In genomic region chr17:85037855-85038254, GRCm38 (mm10) we compare ENCODE assay signal across 22 mouse cellular contexts. TPM values are rescaled to one million over a fixed set of nuclear protein-coding genes. Genes with fewer than 3 reads are reported as not detected.
DNase-seq lines count a peak whose midpoint lies in the region; ATAC-seq and TF ChIP-seq lines count a peak whose summit lies in the region.
"Had no signal": no experiment of that assay in that cellular context is flagged by ENCODE, and none has a peak within 500 bp of the region (broad histone marks: within the 10 kb centered on the region; RNA-seq: fewer than 3 reads in every experiment).

No protein-coding gene starts in this region.

- no peaks in the 10 kb centered on the region for H3K9me3 ChIP-seq in midbrain, embryonic 11.5 days (ENCODE audit: control insufficient read depth, low read length)
- H3K9me3 ChIP-seq in midbrain, embryonic 16.5 days (replicated peaks; ENCODE audit: control insufficient read depth, low read length, poor library complexity, severe bottlenecking) = no peaks in the 10 kb centered on the region
- no peaks in the 10 kb centered on the region for H3K9me3 ChIP-seq in liver, postnatal 0 days (ENCODE audit: low read length)
- H3K9me3 ChIP-seq: embryonic facial prominence, embryonic 13.5 days; forebrain, embryonic 12.5 days; G1E; heart, embryonic 13.5 days had no signal

- no peak for TF ChIP-seq CTCF in heart, adult 2 months (IDR thresholded peaks at IDR 0.05)
- no peak for TF ChIP-seq CTCF in liver, postnatal 0 days (IDR thresholded peaks at IDR 0.05; ENCODE audit: low read depth)

- no peak overlapping the region for H3K27ac ChIP-seq in heart, adult 2 months
- H3K27ac ChIP-seq in midbrain, embryonic 11.5 days (ENCODE audit: low read depth, low read length) = no peak overlapping the region
- H3K27ac ChIP-seq in midbrain, embryonic 16.5 days (ENCODE audit: low read length) = no peak overlapping the region
- H3K27ac ChIP-seq in liver, postnatal 0 days (ENCODE audit: low read depth) = peak overlapping the region; percentile 40; the same call in 1 of the 2 replicates
- H3K27ac ChIP-seq: embryonic facial prominence, embryonic 13.5 days; forebrain, embryonic 12.5 days; heart, embryonic 13.5 days had no signal

- H3K36me3 ChIP-seq in heart, adult 2 months (ENCODE audit: control insufficient read depth, insufficient read depth, low read length) = no peaks in the 10 kb centered on the region
- H3K36me3 ChIP-seq in midbrain, embryonic 11.5 days (ENCODE audit: control insufficient read depth, insufficient read depth, low read length) = no peaks in the 10 kb centered on the region
- H3K36me3 ChIP-seq in midbrain, embryonic 16.5 days (ENCODE audit: control insufficient read depth, insufficient read depth, low read length) = no peaks in the 10 kb centered on the region
- no peaks in the 10 kb centered on the region for H3K36me3 ChIP-seq in liver, postnatal 0 days (replicated peaks; ENCODE audit: insufficient read depth, low read length)
- H3K36me3 ChIP-seq: embryonic facial prominence, embryonic 13.5 days; forebrain, embryonic 12.5 days; G1E; heart, embryonic 13.5 days had no signal

- ATAC-seq in midbrain, embryonic 11.5 days (ENCODE audit: low FRiP score) = no peak; the same call in 1 of the 2 replicates
- no peak for ATAC-seq in midbrain, embryonic 16.5 days
- ATAC-seq in liver, postnatal 0 days = peak; percentile 86
- ATAC-seq: CD4-positive, CD25-positive, alpha-beta regulatory T cell, adult 4 months; forebrain, postnatal 0 days had no signal

- no peak overlapping the region for H3K9ac ChIP-seq in heart, adult 2 months (ENCODE audit: low read depth, low read length)
- H3K9ac ChIP-seq in midbrain, embryonic 11.5 days (ENCODE audit: low read length) = no peak overlapping the region
- H3K9ac ChIP-seq in midbrain, embryonic 16.5 days (ENCODE audit: low read depth, low read length) = no peak overlapping the region
- no peak overlapping the region; the same call in 1 of the 2 replicates for H3K9ac ChIP-seq in liver, postnatal 0 days (replicated peaks)
- H3K9ac ChIP-seq: embryonic facial prominence, embryonic 13.5 days; forebrain, embryonic 12.5 days; forebrain, postnatal 0 days; heart, embryonic 13.5 days had no signal

- intact Hi-C loops in heart, adult 2 months (cut with DNase I) = no loop called here

- no peak for TF ChIP-seq POLR2A in heart, adult 2 months (IDR thresholded peaks at IDR 0.05; ENCODE audit: insufficient read depth, low read depth, low read length)

- DNase-seq in heart, adult 11 months = peak; percentile 70
- DNase-seq in heart, adult 2 months = no peak
- DNase-seq in midbrain, embryonic 11.5 days (ENCODE audit: low spot score, missing footprints) = peak; percentile 79
- no peak for DNase-seq in liver, postnatal 0 days
- peak; percentile 33 for DNase-seq in yolk sac, embryonic 10.5 days (ENCODE audit: low spot score)
- DNase-seq in right cerebral cortex, postnatal 4 days = no peak
- DNase-seq in thymus, postnatal 25 days = no peak
- DNase-seq: adrenal gland, postnatal 25 days; B cell, adult 2 months; cerebellum, adult 18-20 months; cerebellum, adult 9-11 months; cerebellum, postnatal 36 days; forebrain, postnatal 0 days; gastrocnemius, postnatal 14 days; heart, postnatal 36 days had no signal

- 71% methylated on average over 5 of the region's 5 CpGs for WGBS in heart, adult 2 months
- WGBS in midbrain, embryonic 11.5 days = 87% methylated on average over 5 of the region's 5 CpGs
- 86% methylated on average over 5 of the region's 5 CpGs for WGBS in midbrain, embryonic 16.5 days
- WGBS in liver, postnatal 0 days (ENCODE audit: insufficient replicate concordance) = 55% methylated on average over 5 of the region's 5 CpGs

- TF ChIP-seq EP300 in heart, adult 2 months (IDR thresholded peaks at IDR 0.05; ENCODE audit: insufficient read depth, low read depth, low read length) = no peak
- no peak for TF ChIP-seq EP300 in liver, postnatal 0 days (IDR thresholded peaks at IDR 0.05; ENCODE audit: low read depth)

- no peaks in the 10 kb centered on the region for H3K79me2 ChIP-seq in heart, adult 2 months (replicated peaks; ENCODE audit: control insufficient read depth, insufficient read depth, low read length)

- H3K4me2 ChIP-seq in midbrain, embryonic 11.5 days = no peak overlapping the region
- H3K4me2 ChIP-seq in midbrain, embryonic 16.5 days (ENCODE audit: low read length) = no peak overlapping the region
- no peak overlapping the region for H3K4me2 ChIP-seq in liver, postnatal 0 days (ENCODE audit: low read depth, low read length)
- H3K4me2 ChIP-seq: embryonic facial prominence, embryonic 13.5 days; forebrain, embryonic 12.5 days; heart, embryonic 13.5 days had no signal

- no peaks in the 10 kb centered on the region for H3K4me1 ChIP-seq in heart, adult 2 months (ENCODE audit: control insufficient read depth, insufficient read depth, low read length)
- H3K4me1 ChIP-seq in midbrain, embryonic 11.5 days (ENCODE audit: control insufficient read depth, insufficient read depth, low read length) = no peaks in the 10 kb centered on the region; the same call in 1 of the 2 replicates
- no peaks in the 10 kb centered on the region for H3K4me1 ChIP-seq in midbrain, embryonic 16.5 days (ENCODE audit: control insufficient read depth, insufficient read depth, low read length)
- H3K4me1 ChIP-seq in liver, postnatal 0 days (ENCODE audit: insufficient read depth) = peaks cover 10% of the 10 kb centered on the region; the same call in 1 of the 2 replicates
- H3K4me1 ChIP-seq: embryonic facial prominence, embryonic 13.5 days; forebrain, embryonic 12.5 days had no signal

- H3K4me3 ChIP-seq in heart, adult 2 months = no peak overlapping the region
- no peak overlapping the region for H3K4me3 ChIP-seq in midbrain, embryonic 11.5 days (ENCODE audit: low read depth, low read length)
- H3K4me3 ChIP-seq in midbrain, embryonic 16.5 days (ENCODE audit: low read depth, low read length) = no peak overlapping the region
- H3K4me3 ChIP-seq in liver, postnatal 0 days (ENCODE audit: low read depth, low read length) = no peak overlapping the region
- H3K4me3 ChIP-seq: embryonic facial prominence, embryonic 13.5 days; forebrain, embryonic 12.5 days; heart, embryonic 13.5 days had no signal

- H3K27me3 ChIP-seq in heart, adult 2 months (ENCODE audit: control insufficient read depth, insufficient read depth, low read length) = no peaks in the 10 kb centered on the region
- no peaks in the 10 kb centered on the region for H3K27me3 ChIP-seq in midbrain, embryonic 11.5 days (ENCODE audit: control insufficient read depth, insufficient read depth, low read length)
- no peaks in the 10 kb centered on the region for H3K27me3 ChIP-seq in midbrain, embryonic 16.5 days (ENCODE audit: control insufficient read depth, insufficient read depth, low read depth, low read length)
- H3K27me3 ChIP-seq in liver, postnatal 0 days (ENCODE audit: insufficient read depth, low read length) = no peaks in the 10 kb centered on the region
- H3K27me3 ChIP-seq: embryonic facial prominence, embryonic 13.5 days; forebrain, embryonic 12.5 days; heart, embryonic 13.5 days had no signal

RNA-seq across cellular contexts. Expression of gene Slc3a1, which starts 9.7 kb away (rescaled TPM):
- under 1 TPM; 0.16 to 0.23 TPM for total RNA-seq in heart, adult 2 months (2021)
- polyA plus RNA-seq in heart, adult 2 months (2012; rRNA removed) = 0.16 TPM in 1 of 2 replicates, not detected in the other
- 0.17 and 0.34 TPM in 2 replicates for polyA plus RNA-seq in midbrain, embryonic 11.5 days (2014; fragmentation: Nextera tagmentation; extraction: Ambion mirVana)
- polyA plus RNA-seq in midbrain, embryonic 16.5 days (2015; fragmentation: Nextera tagmentation; extraction: Ambion mirVana) = 0.20 and 0.27 TPM in 2 replicates
- polyA plus RNA-seq in liver, postnatal 0 days (2015; fragmentation: Nextera tagmentation; extraction: Ambion mirVana) = 7.8 and 8.9 TPM in 2 replicates
- total RNA-seq: gastrocnemius, postnatal 14 days had no signal
- polyA plus RNA-seq: G1E; heart, postnatal 0 days had no signal

RNA-seq across cellular contexts. Expression of gene Prepl, which starts 52.2 kb away (rescaled TPM):
- total RNA-seq in heart, adult 2 months (2021) = 100 to 1,000 TPM; 122 to 142 TPM
- 36.1 and 86.5 TPM in 2 replicates for polyA plus RNA-seq in heart, adult 2 months (2012; rRNA removed)
- polyA plus RNA-seq in midbrain, embryonic 11.5 days (2014; fragmentation: Nextera tagmentation; extraction: Ambion mirVana) = 60.0 and 61.7 TPM in 2 replicates
- 123 and 143 TPM in 2 replicates for polyA plus RNA-seq in midbrain, embryonic 16.5 days (2015; fragmentation: Nextera tagmentation; extraction: Ambion mirVana)
- 4.5 and 4.6 TPM in 2 replicates for polyA plus RNA-seq in liver, postnatal 0 days (2015; fragmentation: Nextera tagmentation; extraction: Ambion mirVana)

RNA-seq across cellular contexts. Expression of gene Camkmt, which starts 52.5 kb away (rescaled TPM):
- total RNA-seq in heart, adult 2 months (2021) = 1 to 10 TPM; 3.5 to 4.2 TPM
- 1.1 and 1.2 TPM in 2 replicates for polyA plus RNA-seq in heart, adult 2 months (2012; rRNA removed)
- polyA plus RNA-seq in midbrain, embryonic 11.5 days (2014; fragmentation: Nextera tagmentation; extraction: Ambion mirVana) = 14.9 and 17.0 TPM in 2 replicates
- 23.2 and 26.5 TPM in 2 replicates for polyA plus RNA-seq in midbrain, embryonic 16.5 days (2015; fragmentation: Nextera tagmentation; extraction: Ambion mirVana)
- polyA plus RNA-seq in liver, postnatal 0 days (2015; fragmentation: Nextera tagmentation; extraction: Ambion mirVana) = 1.4 and 2.1 TPM in 2 replicates

Comparison
In these comparisons a context has a peak if more than half of its experiments do, and no peak if none do; other contexts are left out.
1. DNase-seq: peak in heart, adult 11 months (single experiment), midbrain, embryonic 11.5 days (single experiment) and yolk sac, embryonic 10.5 days (single experiment); none in heart, adult 2 months (0 of 2), liver, postnatal 0 days (single experiment), right cerebral cortex, postnatal 4 days (single experiment) and thymus, postnatal 25 days (single experiment).